Mouse (Mus musculus): ENCODE results near the gene Sowaha. TPM values are rescaled to one million over a fixed set of nuclear protein-coding genes. Genes with fewer than 3 reads are reported as not detected.

Sowaha gene
- polyA plus RNA-seq, 1 experiment, result 0.86 TPM

DNA sequence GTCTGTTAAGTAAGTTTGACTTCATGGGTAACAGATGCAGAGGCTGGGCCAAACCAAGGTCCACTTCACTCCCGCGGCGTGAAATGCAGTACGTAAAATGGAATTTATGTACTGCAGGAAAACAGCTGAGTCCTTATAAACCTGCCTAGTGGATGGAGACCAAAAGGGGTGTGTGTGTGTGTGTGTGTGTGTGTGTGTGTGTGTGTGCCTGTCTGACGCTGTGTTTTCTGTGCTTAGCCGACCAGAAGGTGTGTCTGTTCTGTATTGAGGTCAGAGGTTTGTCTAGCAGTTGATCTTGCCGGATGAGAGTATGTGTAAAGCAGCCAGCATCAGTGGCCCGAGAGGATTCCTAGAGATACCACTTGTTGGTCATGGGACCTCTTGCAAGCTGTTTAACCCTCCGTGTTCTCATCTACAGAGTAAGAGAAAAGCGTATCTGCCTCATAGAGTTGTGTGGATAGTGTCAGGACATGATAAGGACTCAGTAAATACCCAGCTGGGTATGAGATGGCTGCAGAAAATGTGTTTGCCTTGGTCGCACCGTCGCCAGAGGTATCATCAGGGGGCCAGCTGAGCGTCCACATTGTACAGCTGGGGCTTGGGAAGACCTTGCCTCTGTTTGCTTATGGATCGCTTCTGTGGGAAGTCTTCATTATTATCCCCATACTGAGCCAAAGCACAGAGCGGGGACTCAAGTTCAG lies 41.2 kb upstream of the Sowaha start:
- Histone ChIP-seq H3K4me3 (replicated peaks; ENCODE audit: extremely low read depth, low read depth, low read length) (peak overlapping the region; percentile 42), H3K4me1 (ENCODE audit: control insufficient read depth, insufficient read depth, low read length) (peaks cover 14% of the 10 kb centered on the region)
- no peak for TF ChIP-seq CTCF (IDR thresholded peaks at IDR 0.05; ENCODE audit: insufficient read depth, low read length)
- no peak for TF ChIP-seq POLR2A (IDR thresholded peaks at IDR 0.05; ENCODE audit: borderline replicate concordance, extremely low read depth, low read depth, low read length)
- no peak for DNase-seq
- 42% methylated on average over 16 of the region's 16 CpGs for WGBS

DNA sequence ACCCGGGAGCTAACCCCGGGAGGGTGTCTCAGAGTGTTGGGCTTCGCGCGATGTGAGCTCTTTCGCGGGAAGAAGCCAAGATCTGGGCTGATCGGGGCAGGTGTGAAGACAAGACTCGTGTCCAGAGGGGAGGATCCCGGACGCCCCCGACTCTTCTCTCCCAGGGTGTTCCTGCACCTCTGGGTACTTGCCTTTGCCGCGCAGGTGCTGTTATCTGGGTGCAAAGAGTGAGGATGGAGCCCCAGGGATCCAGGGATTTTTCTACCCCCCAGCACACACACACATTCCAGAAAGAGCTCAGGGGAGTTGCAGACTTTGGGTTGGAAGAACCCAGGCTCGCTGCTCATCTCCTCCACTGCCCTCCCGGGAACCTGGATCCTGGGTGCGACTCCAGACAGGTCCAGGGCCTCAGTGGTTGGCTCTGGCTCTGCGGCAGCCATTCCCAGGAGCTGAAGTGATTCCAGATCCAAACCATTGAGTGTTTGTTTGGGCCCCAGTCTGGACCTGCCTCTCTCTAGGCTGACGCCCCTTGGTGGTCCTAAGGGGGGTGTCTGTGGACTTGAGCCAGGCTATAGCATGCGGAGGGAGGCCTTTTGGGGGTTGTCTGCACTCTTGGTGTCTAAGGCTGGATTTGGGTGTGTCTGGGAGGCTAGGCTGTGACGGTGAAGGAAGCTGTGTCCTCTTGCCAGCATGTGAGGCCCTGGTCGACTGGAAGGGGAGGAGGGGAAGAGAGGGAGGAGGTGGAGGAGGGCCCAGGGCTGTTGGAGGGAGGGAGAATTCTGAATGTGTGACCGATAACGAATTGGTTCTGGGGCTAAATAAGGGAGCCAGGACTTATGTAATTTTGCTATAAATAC lies 40.3 kb upstream of the Sowaha start:
- H3K4me1 ChIP-seq (ENCODE audit: control insufficient read depth, insufficient read depth, low read length), result peaks cover 12% of the 10 kb centered on the region
- WGBS, result 2% methylated on average over 24 of the region's 24 CpGs
- peak overlapping the region; percentile 89 for H3K4me3 ChIP-seq (replicated peaks; ENCODE audit: extremely low read depth, low read depth, low read length)
- peak; percentile 52 for DNase-seq
- TF ChIP-seq POLR2A (IDR thresholded peaks at IDR 0.05; ENCODE audit: borderline replicate concordance, extremely low read depth, low read depth, low read length) (peak; percentile 80; the same call in 1 of the 2 replicates), CTCF (IDR thresholded peaks at IDR 0.05; ENCODE audit: insufficient read depth, low read length) (no peak)

DNA sequence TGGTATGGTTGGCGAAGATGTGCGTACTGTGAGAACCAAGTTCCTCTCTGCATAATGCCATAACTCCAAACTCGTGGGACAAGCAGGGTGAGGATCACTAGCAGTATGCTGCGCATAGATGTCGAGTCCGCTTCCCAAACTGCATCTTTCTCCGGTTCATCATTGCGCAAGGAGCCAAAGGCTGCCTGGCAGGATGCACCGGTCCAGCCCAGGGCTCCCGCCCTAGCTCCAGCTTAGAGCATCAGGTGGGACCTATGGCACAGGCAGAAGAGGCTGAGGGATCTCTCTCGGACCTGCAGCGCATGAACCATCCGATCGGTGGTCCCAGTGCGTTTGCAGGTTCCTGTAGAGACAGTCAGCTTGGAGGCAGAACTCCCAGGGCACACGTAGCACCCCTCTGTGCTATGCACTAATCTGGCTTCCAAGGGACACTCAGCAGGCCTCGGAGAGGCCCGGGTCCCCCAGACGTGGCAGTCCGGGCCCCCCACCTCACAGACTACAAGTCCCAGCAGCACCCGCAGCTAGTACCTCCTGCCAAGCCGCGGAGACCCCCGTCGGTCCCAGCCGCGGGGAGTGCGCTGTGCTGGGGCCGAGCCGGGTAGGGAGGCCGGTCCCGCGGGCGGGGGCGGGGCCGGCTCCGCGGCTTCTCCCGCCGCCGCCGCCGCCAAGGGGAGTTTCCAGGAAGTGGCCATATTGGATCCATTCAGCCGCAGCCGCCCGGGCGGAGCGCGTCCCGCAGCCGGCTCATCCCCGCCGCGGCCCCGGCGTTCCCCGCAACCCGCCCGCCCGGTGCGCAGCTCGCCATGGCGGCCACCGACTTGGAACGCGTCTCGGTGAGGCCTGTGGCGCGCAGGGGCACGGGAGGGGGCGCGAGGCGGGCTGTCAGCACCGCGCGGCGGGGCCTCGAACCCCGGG lies 39.4 kb upstream of the Sowaha start, which contains the start of gene Sept8:
TSS of gene Sept8 (plus strand) at position 51 of the 915 bp plus-strand sequence.
- WGBS, result 7% methylated on average over 79 of the region's 79 CpGs
- H3K4me3 ChIP-seq (replicated peaks; ENCODE audit: extremely low read depth, low read depth, low read length), result peak within 1 kb of the TSS; percentile 89
- TF ChIP-seq CTCF (IDR thresholded peaks at IDR 0.05; ENCODE audit: insufficient read depth, low read length) (no peak), POLR2A (IDR thresholded peaks at IDR 0.05; ENCODE audit: borderline replicate concordance, extremely low read depth, low read depth, low read length) (0 out of 2 replicates have a peak, but pooled peaks have one; percentile 25)
- H3K4me1 ChIP-seq (ENCODE audit: control insufficient read depth, insufficient read depth, low read length), result peaks cover 10% of the 10 kb centered on the region
- peak; percentile 67 for DNase-seq

GRCm38 (mm10) chr11:53518759-53519158 lies 38.7 kb upstream of the Sowaha start:
- TF ChIP-seq CTCF (IDR thresholded peaks at IDR 0.05; ENCODE audit: insufficient read depth, low read length) (no peak), POLR2A (IDR thresholded peaks at IDR 0.05; ENCODE audit: borderline replicate concordance, extremely low read depth, low read depth, low read length) (no peak)
- DNase-seq, result no peak
- Histone ChIP-seq H3K4me1 (ENCODE audit: control insufficient read depth, insufficient read depth, low read length) (peaks cover 10% of the 10 kb centered on the region), H3K4me3 (replicated peaks; ENCODE audit: extremely low read depth, low read depth, low read length) (no peak overlapping the region)
- WGBS, result 61% methylated on average over 5 of the region's 5 CpGs

DNA sequence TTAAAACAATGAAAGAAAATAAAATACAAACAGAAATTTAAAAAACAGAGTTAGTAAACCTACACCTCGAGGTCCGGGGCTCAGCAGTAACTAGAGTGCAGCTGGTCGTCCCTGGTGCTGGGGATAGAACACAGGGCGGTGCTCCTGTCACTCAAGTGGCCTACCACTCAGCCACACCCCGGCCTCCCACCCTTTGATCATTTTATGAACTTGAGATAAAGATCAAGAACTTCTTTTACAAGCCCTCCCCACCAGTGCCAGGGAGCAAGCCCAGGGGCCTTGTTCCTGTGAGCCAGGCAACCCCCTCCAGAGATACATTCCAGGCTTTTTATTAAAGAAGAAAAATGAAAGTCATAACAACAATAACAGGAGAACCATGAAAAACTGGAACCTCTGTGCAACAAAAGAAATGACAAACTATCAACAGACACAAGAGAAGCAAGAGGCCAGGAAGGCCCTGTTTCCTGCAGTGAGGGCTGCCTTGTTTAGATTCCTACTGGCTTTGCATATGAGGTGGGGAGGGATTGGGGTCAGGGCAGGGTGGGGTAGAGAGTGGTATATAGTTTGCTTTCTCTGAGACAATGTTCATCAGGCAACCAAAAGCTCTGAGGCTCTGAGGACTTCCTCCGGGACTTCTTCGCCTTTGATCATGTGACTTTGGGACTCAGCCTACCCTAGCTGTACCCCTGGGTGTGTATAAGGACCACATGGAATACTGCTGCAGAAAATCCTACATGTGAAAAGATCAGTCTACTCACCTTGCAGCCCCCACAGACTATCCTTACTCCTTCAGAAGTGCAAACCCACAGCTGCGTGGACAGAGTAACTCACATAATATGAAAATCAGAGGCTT lies 36.9 kb upstream of the Sowaha start:
- peaks cover 8% of the 10 kb centered on the region for H3K4me1 ChIP-seq (ENCODE audit: control insufficient read depth, insufficient read depth, low read length)
- no peak overlapping the region for H3K4me3 ChIP-seq (replicated peaks; ENCODE audit: extremely low read depth, low read depth, low read length)
- no peak for DNase-seq
- 40% methylated on average over 8 of the region's 8 CpGs for WGBS
- TF ChIP-seq POLR2A (IDR thresholded peaks at IDR 0.05; ENCODE audit: borderline replicate concordance, extremely low read depth, low read depth, low read length) (no peak), CTCF (IDR thresholded peaks at IDR 0.05; ENCODE audit: insufficient read depth, low read length) (no peak)

GRCm38 (mm10) chr11:53510351-53510750 lies 30.3 kb upstream of the Sowaha start:
- WGBS, result 45% methylated on average over 5 of the region's 5 CpGs

GRCm38 (mm10) chr11:53508591-53508990 lies 28.5 kb upstream of the Sowaha start:
- TF ChIP-seq CTCF (IDR thresholded peaks at IDR 0.05; ENCODE audit: insufficient read depth, low read length) (no peak), POLR2A (IDR thresholded peaks at IDR 0.05; ENCODE audit: borderline replicate concordance, extremely low read depth, low read depth, low read length) (no peak)
- Histone ChIP-seq H3K4me3 (replicated peaks; ENCODE audit: extremely low read depth, low read depth, low read length) (no peak overlapping the region), H3K4me1 (ENCODE audit: control insufficient read depth, insufficient read depth, low read length) (no peaks in the 10 kb centered on the region; the same call in 1 of the 2 replicates)
- 57% methylated on average over 3 of the region's 3 CpGs for WGBS
- DNase-seq, result no peak

More at GRCm38 (mm10) chr11:53510351-53510750, 30.3 kb upstream of the Sowaha start:
- TF ChIP-seq POLR2A (IDR thresholded peaks at IDR 0.05; ENCODE audit: borderline replicate concordance, extremely low read depth, low read depth, low read length), result no peak
- TF ChIP-seq CTCF (IDR thresholded peaks at IDR 0.05; ENCODE audit: insufficient read depth, low read length), result no peak
- Histone ChIP-seq H3K4me1 (ENCODE audit: control insufficient read depth, insufficient read depth, low read length) (no peaks in the 10 kb centered on the region; the same call in 1 of the 2 replicates), H3K4me3 (replicated peaks; ENCODE audit: extremely low read depth, low read depth, low read length) (no peak overlapping the region)
- no peak for DNase-seq

DNA sequence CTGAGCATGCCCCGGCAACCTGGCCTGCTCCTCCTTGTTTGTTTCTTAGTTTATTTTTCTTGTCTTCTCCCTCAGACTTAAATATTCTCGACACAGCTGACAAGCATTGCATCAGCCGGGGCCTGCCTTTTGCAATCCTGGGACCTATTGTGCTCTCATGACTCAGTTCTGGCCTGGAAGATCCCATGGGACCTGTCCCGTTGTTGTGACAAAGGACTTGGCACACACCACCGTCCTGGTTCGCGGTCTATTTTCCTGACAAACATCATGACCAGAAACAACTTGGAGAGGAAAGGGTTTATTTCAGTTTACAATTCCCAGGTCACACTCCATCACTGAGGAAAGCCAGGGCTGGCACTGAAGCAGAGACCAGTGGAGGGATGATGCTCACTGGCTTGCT lies 28.1 kb upstream of the Sowaha start:
- TF ChIP-seq POLR2A (IDR thresholded peaks at IDR 0.05; ENCODE audit: borderline replicate concordance, extremely low read depth, low read depth, low read length) (no peak), CTCF (IDR thresholded peaks at IDR 0.05; ENCODE audit: insufficient read depth, low read length) (no peak)
- Histone ChIP-seq H3K4me1 (ENCODE audit: control insufficient read depth, insufficient read depth, low read length) (no peaks in the 10 kb centered on the region; the same call in 1 of the 2 replicates), H3K4me3 (replicated peaks; ENCODE audit: extremely low read depth, low read depth, low read length) (no peak overlapping the region)
- DNase-seq, result no peak
- 28% methylated on average over 7 of the region's 7 CpGs for WGBS

Data from lung, adult 2 months (tissue).